Mouse (Mus musculus): ENCODE measurements around the gene Gins1.
"Not testable (repeated sequence)": the region's sequence is repeated elsewhere in the genome, so short reads cannot be mapped to it uniquely, and the experiment has no call there.

Gins1 gene

GRCm38 (mm10) chr2:150909429-150910039 is 4.3 kb downstream of the Gins1 start:
- peak; percentile 97 for DNase-seq (ENCODE audit: low read depth, low spot score)

- no peak for DNase-seq (ENCODE audit: low read depth, low spot score)
These were observed 5.2 kb downstream of the Gins1 start for GRCm38 (mm10) chr2:150910295-150910881.

GRCm38 (mm10) chr2:150914781-150915515 is 9.7 kb downstream of the Gins1 start:
- DNase-seq (ENCODE audit: low read depth, low spot score): no peak

GRCm38 (mm10) chr2:150915786-150916185 is 10.6 kb downstream of the Gins1 start:
- no peak for DNase-seq (ENCODE audit: low read depth, low spot score)

- DNase-seq (ENCODE audit: low read depth, low spot score): no peak
These were observed 13.5 kb downstream of the Gins1 start for GRCm38 (mm10) chr2:150918720-150919119.

GRCm38 (mm10) chr2:150920543-150920942 is 15.3 kb downstream of the Gins1 start:
- DNase-seq (ENCODE audit: low read depth, low spot score): no peak

GRCm38 (mm10) chr2:150921697-150922096 is 16.5 kb downstream of the Gins1 start:
- DNase-seq (ENCODE audit: low read depth, low spot score): no peak

- no peak for DNase-seq (ENCODE audit: low read depth, low spot score)
These were observed 17.0 kb downstream of the Gins1 start for GRCm38 (mm10) chr2:150922165-150922564.

GRCm38 (mm10) chr2:150923026-150923425 is 17.8 kb downstream of the Gins1 start:
- DNase-seq (ENCODE audit: low read depth, low spot score): no peak

GRCm38 (mm10) chr2:150923505-150923904 is 18.3 kb downstream of the Gins1 start:
- DNase-seq (ENCODE audit: low read depth, low spot score): no peak

GRCm38 (mm10) chr2:150927038-150927720 is 22.0 kb downstream of the Gins1 start:
- no peak for DNase-seq (ENCODE audit: low read depth, low spot score)

- DNase-seq (ENCODE audit: low read depth, low spot score): no peak
These were observed 24.0 kb downstream of the Gins1 start for GRCm38 (mm10) chr2:150929156-150929555.

GRCm38 (mm10) chr2:150930806-150931205 is 25.6 kb downstream of the Gins1 start:
- DNase-seq (ENCODE audit: low read depth, low spot score): no peak

- peak; percentile 24 for DNase-seq (ENCODE audit: low read depth, low spot score)
These were observed 28.3 kb downstream of the Gins1 start for GRCm38 (mm10) chr2:150933482-150933881.

GRCm38 (mm10) chr2:150934659-150935058 is 29.5 kb downstream of the Gins1 start:
- DNase-seq (ENCODE audit: low read depth, low spot score): no peak

GRCm38 (mm10) chr2:150944017-150944416 is 38.8 kb downstream of the Gins1 start:
- no peak for DNase-seq (ENCODE audit: low read depth, low spot score)

GRCm38 (mm10) chr2:150947341-150947740 is 42.1 kb downstream of the Gins1 start:
- DNase-seq (ENCODE audit: low read depth, low spot score): not testable (repeated sequence)

GRCm38 (mm10) chr2:150947880-150948611 is 42.8 kb downstream of the Gins1 start:
- DNase-seq (ENCODE audit: low read depth, low spot score): peak; percentile 78

- DNase-seq (ENCODE audit: low read depth, low spot score): no peak
These were observed 43.6 kb downstream of the Gins1 start for GRCm38 (mm10) chr2:150948786-150949185.

GRCm38 (mm10) chr2:150949652-150950051 is 44.5 kb downstream of the Gins1 start:
- DNase-seq (ENCODE audit: low read depth, low spot score): no peak

GRCm38 (mm10) chr2:150950056-150950455 is 44.9 kb downstream of the Gins1 start:
- no peak for DNase-seq (ENCODE audit: low read depth, low spot score)

- no peak for DNase-seq (ENCODE audit: low read depth, low spot score)
These were observed 46.0 kb downstream of the Gins1 start for GRCm38 (mm10) chr2:150951201-150951600.
